ENCODE assay signal across 30 mouse cellular contexts in the genomic region with DNA sequence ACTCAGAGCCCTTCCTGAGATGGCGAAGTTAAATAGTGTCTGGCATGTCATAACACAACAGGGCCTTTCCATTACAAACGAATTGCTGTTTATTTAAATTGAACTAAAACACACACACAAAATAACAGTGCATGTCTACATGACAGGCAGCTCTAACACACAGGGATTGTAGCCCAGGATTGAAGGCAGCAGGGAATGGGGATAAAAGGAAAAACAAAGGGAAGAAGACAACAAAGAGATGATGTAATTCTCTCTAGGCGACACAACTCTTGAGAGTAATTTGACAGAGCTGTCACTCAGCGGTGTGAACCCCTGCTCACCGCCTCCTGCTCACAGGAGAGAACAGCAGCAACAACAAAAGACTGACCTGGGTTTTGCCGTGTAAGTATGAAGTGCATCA. TPM values are rescaled to one million over a fixed set of nuclear protein-coding genes. Genes with fewer than 3 reads are reported as not detected.
"Had no signal": no experiment of that assay in that cellular context is flagged by ENCODE, and none has a peak within 500 bp of the region (broad histone marks: within the 10 kb centered on the region; RNA-seq: fewer than 3 reads in every experiment).

No protein-coding gene starts in this region.

RNA-seq across cellular contexts. Expression of gene Tmem254c, which starts 7.8 kb away (rescaled TPM):
- polyA plus RNA-seq: cortical plate, adult 2 months; heart, adult 2 months had no signal

RNA-seq across cellular contexts. Expression of gene Gm9780, which starts 16.9 kb away (rescaled TPM):
- total RNA-seq: common myeloid progenitor, adult 5-6 weeks; granulocyte monocyte progenitor cell, adult 5-6 weeks had no signal
- polyA plus RNA-seq: embryonic facial prominence, embryonic 10.5 days; erythroblast, embryonic 14.5 days had no signal

RNA-seq across cellular contexts. Expression of gene Cphx2, which starts 22.0 kb away (rescaled TPM):
- total RNA-seq: common myeloid progenitor, adult 5-6 weeks; gastrocnemius, adult 18-20 months; gastrocnemius, adult 2 months; gastrocnemius, adult 8-10 months; gastrocnemius, postnatal 10 days; gastrocnemius, postnatal 14 days; gastrocnemius, postnatal 25 days; gastrocnemius, postnatal 36 days; gastrocnemius, postnatal 4 days; granulocyte monocyte progenitor cell, adult 5-6 weeks; heart, adult 18-20 months; heart, adult 2 months; heart, adult 8-10 months had no signal
- polyA plus RNA-seq: cortical plate, adult 2 months; embryonic facial prominence, embryonic 10.5 days; embryonic facial prominence, embryonic 11.5 days; embryonic facial prominence, embryonic 12.5 days; embryonic facial prominence, embryonic 13.5 days; embryonic facial prominence, embryonic 14.5 days; embryonic facial prominence, embryonic 15.5 days; erythroblast, embryonic 14.5 days; forebrain, embryonic 10.5 days; forebrain, embryonic 11.5 days; forebrain, embryonic 12.5 days; forebrain, embryonic 13.5 days; forebrain, embryonic 14.5 days; forebrain, embryonic 15.5 days; frontal cortex, adult 2 months; gonadal fat pad, adult 2 months; heart, adult 2 months; heart, embryonic 10.5 days had no signal

RNA-seq across cellular contexts. Expression of gene Cphx3, which starts 22.7 kb away (rescaled TPM):
- total RNA-seq: common myeloid progenitor, adult 5-6 weeks; gastrocnemius, adult 18-20 months; gastrocnemius, adult 2 months; gastrocnemius, adult 8-10 months; gastrocnemius, postnatal 10 days; gastrocnemius, postnatal 14 days; gastrocnemius, postnatal 25 days; gastrocnemius, postnatal 36 days; gastrocnemius, postnatal 4 days; granulocyte monocyte progenitor cell, adult 5-6 weeks; heart, adult 18-20 months; heart, adult 2 months; heart, adult 8-10 months had no signal
- polyA plus RNA-seq: cortical plate, adult 2 months; embryonic facial prominence, embryonic 10.5 days; embryonic facial prominence, embryonic 11.5 days; embryonic facial prominence, embryonic 12.5 days; embryonic facial prominence, embryonic 13.5 days; embryonic facial prominence, embryonic 14.5 days; embryonic facial prominence, embryonic 15.5 days; erythroblast, embryonic 14.5 days; forebrain, embryonic 10.5 days; forebrain, embryonic 11.5 days; forebrain, embryonic 12.5 days; forebrain, embryonic 13.5 days; forebrain, embryonic 14.5 days; forebrain, embryonic 15.5 days; frontal cortex, adult 2 months; gonadal fat pad, adult 2 months; heart, adult 2 months; heart, embryonic 10.5 days had no signal

RNA-seq across cellular contexts. Expression of gene Duxbl2, which starts 58.8 kb away (rescaled TPM):
- total RNA-seq: common myeloid progenitor, adult 5-6 weeks; gastrocnemius, adult 18-20 months; gastrocnemius, adult 8-10 months; gastrocnemius, postnatal 25 days; gastrocnemius, postnatal 36 days; granulocyte monocyte progenitor cell, adult 5-6 weeks; heart, adult 18-20 months; heart, adult 2 months; heart, adult 8-10 months had no signal
- polyA plus RNA-seq: embryonic facial prominence, embryonic 10.5 days; embryonic facial prominence, embryonic 11.5 days; embryonic facial prominence, embryonic 12.5 days; embryonic facial prominence, embryonic 13.5 days; erythroblast, embryonic 14.5 days; forebrain, embryonic 10.5 days; forebrain, embryonic 11.5 days; forebrain, embryonic 13.5 days; forebrain, embryonic 14.5 days; forebrain, embryonic 15.5 days had no signal
